Mouse (Mus musculus) lung, postnatal 0 days (tissue): ENCODE results near the gene Dkk3. TPM values are rescaled to one million over a fixed set of nuclear protein-coding genes. Genes with fewer than 3 reads are reported as not detected.

ENCODE experiments used
- ATAC-seq: fragments of 200-750 bp; cut with Nextera tagmentation; 2 replicates; pipeline ENCODE4 v1.8.0; 2017; ENCODE audit warnings: moderate library complexity
- DNase-seq: peaks from one replicate; pipeline ENCODE4 v3.0.0-alpha.2; 2016; ENCODE audit warnings: low spot score
- H3K27ac ChIP-seq: fragments of 300-500 bp; sonication (generic); 2 replicates; pipeline ENCODE4 v1.5.1; 2014; ENCODE audit warnings: antibody characterized with exemption, mild to moderate bottlenecking, low read length, mixed read lengths
- H3K27me3 ChIP-seq: fragments of 300-500 bp; sonication (generic); replicated peaks from 2 replicates; pipeline ENCODE4 v1.6.1; 2014; ENCODE audit warnings: low read length, mixed read lengths; ENCODE audit not compliant: insufficient read depth
- H3K36me3 ChIP-seq: fragments of 300-500 bp; sonication (generic); 2 replicates; pipeline ENCODE4 v1.6.1; 2014; ENCODE audit warnings: low read length, mixed read lengths; ENCODE audit not compliant: insufficient read depth
- H3K4me1 ChIP-seq: fragments of 300-500 bp; sonication (generic); 2 replicates; pipeline ENCODE4 v1.6.1; 2014; ENCODE audit warnings: antibody characterized with exemption, low read depth, low read length, mixed read lengths; ENCODE audit not compliant: insufficient read depth
- H3K4me2 ChIP-seq: fragments of 300-500 bp; sonication (generic); replicated peaks from 2 replicates; pipeline ENCODE4 v1.6.1; 2014; ENCODE audit warnings: low read depth, mild to moderate bottlenecking, low read length, moderate library complexity, mixed read lengths
- H3K4me3 ChIP-seq: fragments of 300-500 bp; sonication (generic); 2 replicates; pipeline ENCODE4 v1.5.1; 2014; ENCODE audit warnings: low read depth, low read length
- H3K9ac ChIP-seq: fragments of 300-500 bp; sonication (generic); replicated peaks from 2 replicates; pipeline ENCODE4 v1.6.1; 2014; ENCODE audit warnings: low read depth, mild to moderate bottlenecking
- H3K9me3 ChIP-seq: fragments of 300-500 bp; sonication (generic); 2 replicates; pipeline ENCODE4 v1.6.1; 2016; ENCODE audit warnings: low read length, mixed read lengths
- CTCF ChIP-seq: IDR thresholded peaks from 2 replicates; pipeline ENCODE4 v1.5.1; 2016; ENCODE audit warnings: antibody characterized with exemption, mild to moderate bottlenecking
- EP300 ChIP-seq: IDR thresholded peaks from 2 replicates; pipeline ENCODE4 v1.6.1; 2016; ENCODE audit warnings: antibody characterized with exemption, mild to moderate bottlenecking, control low read depth
- WGBS: fragments of 180-500 bp; shearing (Covaris S2); extraction: QIAGEN DNeasy Blood & Tissue Kit; methylation state at CpG from one replicate; pipeline ENCODE4 v1.1.7; 2014; 5-methylcytosine and 5-hydroxymethylcytosine counted together
- polyA plus RNA-seq: library from polyadenylated mRNA; unstranded; fragments of >200 nt; fragmentation: Nextera tagmentation; extraction: Ambion mirVana; gene quantifications from 2 replicates; pipeline ENCODE4 v1.2.1, GENCODE M21; 2015

The Dkk3 gene
- polyA plus RNA-seq, 1 experiment from 2014 or later = 82.5 TPM

DNA sequence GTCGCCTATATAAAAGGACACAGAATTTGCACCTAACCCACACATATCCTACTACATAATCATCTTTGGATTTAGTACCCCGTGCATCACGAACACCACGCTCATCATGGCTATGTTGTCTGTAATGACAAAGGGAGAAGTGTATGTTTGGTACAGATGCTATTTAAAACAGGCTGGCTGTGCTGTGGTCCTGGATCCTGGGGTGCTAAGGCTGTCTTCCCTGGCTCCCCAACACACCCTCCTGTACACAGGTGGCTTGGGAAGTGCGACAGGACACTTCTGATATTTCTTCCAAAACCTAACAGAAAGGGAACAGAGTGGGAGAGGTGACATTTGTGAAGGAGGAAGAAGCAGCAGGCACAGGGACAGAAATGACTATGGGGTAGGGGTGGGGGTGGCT lies 35.2 kb downstream of the Dkk3 start:
- no peaks in the 10 kb centered on the region for H3K36me3 ChIP-seq
- TF ChIP-seq CTCF (no peak), EP300 (no peak)
- DNase-seq (no peak), ATAC-seq (no peak)
- no peaks in the 10 kb centered on the region for H3K4me1 ChIP-seq
- no peak overlapping the region for H3K4me3 ChIP-seq
- H3K27ac ChIP-seq = no peak overlapping the region
- no peak overlapping the region for H3K4me2 ChIP-seq
- no peaks in the 10 kb centered on the region for H3K27me3 ChIP-seq
- 92% methylated on average over 5 of the region's 5 CpGs for WGBS
- H3K9me3 ChIP-seq = no peaks in the 10 kb centered on the region
- no peak overlapping the region for H3K9ac ChIP-seq

DNA sequence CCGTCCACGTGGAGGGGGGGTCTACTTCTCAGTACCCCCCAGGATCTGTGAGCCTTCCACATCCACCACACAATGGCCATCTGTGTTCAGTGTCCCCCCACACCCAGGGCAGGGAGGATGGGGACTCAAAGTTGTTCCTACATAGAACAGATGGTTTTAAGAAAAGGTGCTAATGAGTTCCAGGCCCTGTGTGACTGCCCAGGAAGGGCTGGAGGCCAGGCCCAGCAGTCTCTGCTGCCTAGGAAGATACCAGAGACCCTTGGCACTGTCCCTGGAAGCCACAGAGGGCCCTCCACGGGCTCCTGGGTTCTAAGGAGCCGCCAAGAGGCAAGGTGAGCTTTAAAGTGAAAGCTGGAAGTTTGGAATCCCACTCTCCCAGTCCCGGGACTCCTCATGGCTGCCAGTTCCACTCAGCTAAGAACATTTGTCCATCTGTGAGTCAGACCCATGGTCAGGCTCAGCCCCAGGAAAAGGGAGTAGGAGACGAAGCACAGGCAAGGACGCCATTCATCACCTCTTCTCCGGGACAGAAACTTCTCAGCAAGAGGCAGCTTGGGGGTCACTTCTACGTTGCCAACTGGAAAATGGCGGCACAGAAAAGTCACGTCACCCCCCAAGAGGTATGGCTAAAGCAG lies 36.9 kb downstream of the Dkk3 start:
- Histone ChIP-seq H3K9me3 (no peaks in the 10 kb centered on the region), H3K4me1 (no peaks in the 10 kb centered on the region), H3K27ac (no peak overlapping the region), H3K36me3 (no peaks in the 10 kb centered on the region), H3K9ac (no peak overlapping the region), H3K4me2 (no peak overlapping the region), H3K4me3 (no peak overlapping the region), H3K27me3 (no peaks in the 10 kb centered on the region)
- ATAC-seq (no peak), DNase-seq (no peak)
- WGBS = 79% methylated on average over 11 of the region's 11 CpGs
- no peak for TF ChIP-seq CTCF
- no peak for TF ChIP-seq EP300

DNA sequence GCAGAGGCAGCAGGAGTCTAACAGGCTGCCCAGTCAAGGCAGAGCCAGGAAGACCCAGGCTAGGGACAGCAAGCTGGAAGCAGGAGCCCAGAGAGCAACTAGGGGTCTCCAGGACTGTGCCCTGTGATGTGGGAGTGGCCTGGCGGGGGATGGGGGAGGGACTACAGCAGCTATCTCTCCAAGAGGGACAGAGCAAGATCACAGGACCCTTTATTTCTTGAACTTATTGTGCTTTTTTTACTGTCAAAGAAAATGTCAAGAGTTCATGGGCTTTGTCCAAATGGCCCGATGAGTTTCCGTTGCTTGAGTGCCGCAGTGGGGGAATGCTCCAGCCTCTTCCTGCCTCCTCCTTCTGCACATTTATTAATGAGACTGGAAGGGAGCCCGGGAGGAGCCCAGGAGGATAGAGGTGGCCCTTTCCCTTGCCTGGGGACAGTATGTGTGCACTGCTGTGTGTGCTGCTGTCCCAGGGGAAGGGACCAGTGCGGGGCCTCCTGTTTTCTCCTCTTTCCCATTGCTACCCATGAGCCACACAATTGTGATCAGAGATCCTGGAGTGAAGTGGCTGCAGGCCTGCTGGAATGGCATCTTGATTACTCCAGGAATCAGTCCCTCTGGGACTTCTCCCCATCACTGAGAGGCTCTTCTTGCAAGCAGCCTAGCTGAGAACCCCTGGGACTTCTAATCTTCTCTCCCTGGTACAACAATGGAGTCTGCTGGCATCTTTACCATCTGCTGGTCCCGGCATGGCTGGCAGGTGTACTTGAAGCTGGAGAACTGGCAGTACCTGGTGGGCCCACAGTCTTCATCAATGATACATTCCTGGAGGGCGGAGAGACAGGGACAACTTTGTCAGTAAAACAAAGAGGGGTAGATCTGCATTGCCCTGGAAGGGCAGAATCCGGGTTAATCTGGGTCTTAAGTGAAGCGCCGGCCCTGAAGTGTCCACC lies 37.7 kb downstream of the Dkk3 start:
- DNase-seq (no peak), ATAC-seq (peak; percentile 16; the same call in 1 of the 2 replicates)
- Histone ChIP-seq H3K27me3 (no peaks in the 10 kb centered on the region), H3K36me3 (no peaks in the 10 kb centered on the region), H3K27ac (no peak overlapping the region), H3K4me3 (no peak overlapping the region), H3K4me2 (no peak overlapping the region), H3K9me3 (no peaks in the 10 kb centered on the region), H3K9ac (no peak overlapping the region), H3K4me1 (no peaks in the 10 kb centered on the region)
- TF ChIP-seq EP300 = no peak
- WGBS = 68% methylated on average over 11 of the region's 11 CpGs

DNA sequence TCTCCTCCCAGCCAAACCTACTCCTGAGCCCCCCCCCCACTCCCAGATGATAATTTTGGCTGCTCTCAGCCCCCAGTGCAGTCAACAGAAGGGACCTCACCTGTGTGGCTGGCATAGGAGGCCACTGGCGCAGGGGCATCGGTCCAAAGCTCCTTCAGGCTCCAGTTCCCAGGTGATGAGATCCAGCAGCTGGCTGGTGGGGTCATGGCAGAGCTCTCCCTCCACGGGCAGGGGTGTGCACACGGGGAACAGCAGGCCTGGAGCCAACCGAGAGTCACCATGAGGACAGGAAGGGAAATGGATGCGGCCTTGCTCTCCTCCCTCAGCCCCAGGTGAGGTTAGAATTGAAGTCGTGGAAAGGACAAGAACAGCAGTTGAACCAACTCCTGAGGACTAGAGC lies 39.6 kb downstream of the Dkk3 start:
- no peaks in the 10 kb centered on the region for H3K36me3 ChIP-seq
- WGBS = 77% methylated on average over 7 of the region's 7 CpGs

DNA sequence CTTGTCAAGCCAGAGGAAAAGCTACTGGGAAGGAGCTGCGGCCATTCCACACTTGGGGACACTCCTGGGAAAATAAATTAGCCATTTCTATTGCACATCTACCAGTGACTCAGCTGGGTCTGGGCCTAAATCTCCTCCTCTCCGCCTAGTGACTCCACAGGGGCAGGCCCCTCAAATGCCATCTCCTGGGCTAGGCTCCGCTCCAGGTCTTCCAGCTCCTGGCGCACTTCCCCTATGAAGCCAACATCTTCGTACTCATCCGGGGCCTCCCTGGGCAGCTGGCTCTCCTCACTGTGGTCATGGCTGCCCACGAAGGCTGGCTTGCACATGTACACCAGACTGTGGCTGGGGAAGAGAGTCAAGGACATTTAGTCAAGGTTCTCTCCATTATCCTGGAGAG lies 40.8 kb downstream of the Dkk3 start:
- Histone ChIP-seq H3K9me3 (no peaks in the 10 kb centered on the region), H3K36me3 (no peaks in the 10 kb centered on the region), H3K4me2 (no peak overlapping the region), H3K27me3 (no peaks in the 10 kb centered on the region), H3K4me3 (no peak overlapping the region), H3K27ac (no peak overlapping the region), H3K9ac (no peak overlapping the region), H3K4me1 (no peaks in the 10 kb centered on the region)
- no peak for ATAC-seq
- no peak for DNase-seq
- TF ChIP-seq CTCF = no peak
- TF ChIP-seq EP300 = no peak
- WGBS = 86% methylated on average over 7 of the region's 7 CpGs

More for the DNA sequence above, 39.6 kb downstream of the Dkk3 start:
- Histone ChIP-seq H3K4me3 (no peak overlapping the region), H3K4me2 (no peak overlapping the region), H3K9me3 (no peaks in the 10 kb centered on the region), H3K27ac (no peak overlapping the region), H3K9ac (no peak overlapping the region), H3K27me3 (no peaks in the 10 kb centered on the region), H3K4me1 (no peaks in the 10 kb centered on the region)
- DNase-seq = no peak
- TF ChIP-seq CTCF (no peak), EP300 (no peak)
- no peak for ATAC-seq

DNA sequence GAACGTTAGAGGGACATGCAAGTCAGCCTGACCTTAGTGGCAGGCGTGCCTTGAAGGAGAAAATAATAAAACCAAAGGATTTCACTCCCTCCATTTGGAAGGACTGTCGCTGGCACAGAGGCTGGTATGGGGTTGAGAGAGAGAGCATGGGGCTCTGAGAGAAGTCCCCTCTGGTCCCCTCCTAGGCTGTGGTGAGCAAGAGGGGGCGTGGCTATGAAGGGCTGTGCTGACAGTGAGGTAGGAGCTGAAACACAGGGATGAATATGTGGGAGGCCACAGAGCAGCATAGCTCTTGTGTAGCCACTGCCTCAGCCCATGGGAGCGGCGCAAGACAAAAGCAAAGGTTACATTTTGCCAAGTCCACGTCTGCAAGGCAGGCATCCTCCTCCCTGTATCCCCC lies 41.4 kb downstream of the Dkk3 start:
- H3K27ac ChIP-seq = no peak overlapping the region
- H3K9ac ChIP-seq = no peak overlapping the region
- no peak overlapping the region for H3K4me2 ChIP-seq
- DNase-seq (no peak), ATAC-seq (no peak)
- WGBS = 81% methylated on average over 7 of the region's 7 CpGs
- 0 out of 2 replicates have a peak, but pooled peaks cover 3% of the 10 kb centered on the region for H3K36me3 ChIP-seq
- no peaks in the 10 kb centered on the region for H3K9me3 ChIP-seq
- H3K27me3 ChIP-seq = no peaks in the 10 kb centered on the region
- TF ChIP-seq CTCF (no peak), EP300 (no peak)
- no peaks in the 10 kb centered on the region for H3K4me1 ChIP-seq
- H3K4me3 ChIP-seq = no peak overlapping the region
